Mouse (Mus musculus): ENCODE data around the gene Arhgap19. TPM values are rescaled to one million over a fixed set of nuclear protein-coding genes. Genes with fewer than 3 reads are reported as not detected.
"Not testable (repeated sequence)": the region's sequence is repeated elsewhere in the genome, so short reads cannot be mapped to it uniquely, and the experiment has no call there.

Gene Arhgap19
- polyA plus RNA-seq (2012; rRNA removed): 3.0 and 3.8 TPM in 2 replicates

GRCm38 (mm10) chr19:41801742-41802369 lies at the start of gene Arhgap19:
Gene Arhgap19 (minus strand): TSS chr19:41802047.
- peak; percentile 79 for DNase-seq (ENCODE audit: low read depth)

GRCm38 (mm10) chr19:41850719-41851543 lies 49.1 kb upstream of the Arhgap19 start:
- no peak for DNase-seq (ENCODE audit: low read depth)

- no peak for DNase-seq (ENCODE audit: low read depth)
Observed at GRCm38 (mm10) chr19:41850021-41850718, 48.3 kb upstream of the Arhgap19 start.

- DNase-seq (ENCODE audit: low read depth): no peak
Observed at GRCm38 (mm10) chr19:41847992-41848851, 46.4 kb upstream of the Arhgap19 start, which contains the start of gene Frat2. Gene Frat2 (minus strand): TSS chr19:41848132.

GRCm38 (mm10) chr19:41847614-41847991 lies 45.8 kb upstream of the Arhgap19 start:
- DNase-seq (ENCODE audit: low read depth): not testable (repeated sequence)

GRCm38 (mm10) chr19:41847091-41847581 lies 45.3 kb upstream of the Arhgap19 start:
- no peak for DNase-seq (ENCODE audit: low read depth)

- no peak for DNase-seq (ENCODE audit: low read depth)
Observed at GRCm38 (mm10) chr19:41846366-41847090, 44.7 kb upstream of the Arhgap19 start.

GRCm38 (mm10) chr19:41844345-41844744 lies 42.5 kb upstream of the Arhgap19 start:
- DNase-seq (ENCODE audit: low read depth): no peak

- no peak for DNase-seq (ENCODE audit: low read depth)
Observed at GRCm38 (mm10) chr19:41842706-41843105, 40.9 kb upstream of the Arhgap19 start.

- DNase-seq (ENCODE audit: low read depth): no peak
Observed at GRCm38 (mm10) chr19:41842196-41842595, 40.3 kb upstream of the Arhgap19 start.

GRCm38 (mm10) chr19:41841105-41841750 lies 39.4 kb upstream of the Arhgap19 start:
- no peak for DNase-seq (ENCODE audit: low read depth)

GRCm38 (mm10) chr19:41839685-41840084 lies 37.8 kb upstream of the Arhgap19 start:
- no peak for DNase-seq (ENCODE audit: low read depth)

GRCm38 (mm10) chr19:41838808-41839207 lies 37.0 kb upstream of the Arhgap19 start:
- DNase-seq (ENCODE audit: low read depth): no peak

- no peak for DNase-seq (ENCODE audit: low read depth)
Observed at GRCm38 (mm10) chr19:41837917-41838261, 36.0 kb upstream of the Arhgap19 start.

GRCm38 (mm10) chr19:41837194-41837916 lies 35.5 kb upstream of the Arhgap19 start:
- DNase-seq (ENCODE audit: low read depth): no peak

- no peak for DNase-seq (ENCODE audit: low read depth)
Observed at GRCm38 (mm10) chr19:41836719-41837118, 34.9 kb upstream of the Arhgap19 start.

GRCm38 (mm10) chr19:41835816-41836215 lies 34.0 kb upstream of the Arhgap19 start:
- no peak for DNase-seq (ENCODE audit: low read depth)

GRCm38 (mm10) chr19:41835407-41835806 lies 33.6 kb upstream of the Arhgap19 start:
- DNase-seq (ENCODE audit: low read depth): no peak

- no peak for DNase-seq (ENCODE audit: low read depth)
Observed at GRCm38 (mm10) chr19:41832501-41833201, 30.8 kb upstream of the Arhgap19 start.

All from gonadal fat pad, adult 2 months (tissue).